ENCODE assay signal across 9 mouse cellular contexts in genomic region chr16:65820803-65821202, GRCm38 (mm10).
"Had no signal": no experiment of that assay in that cellular context is flagged by ENCODE, and none has a peak within 500 bp of the region (broad histone marks: within the 10 kb centered on the region; RNA-seq: fewer than 3 reads in every experiment).

No protein-coding gene starts in this region.

- H3K27me3 ChIP-seq: limb, embryonic 15.5 days; midbrain, embryonic 15.5 days had no signal

- H3K4me3 ChIP-seq: limb, embryonic 15.5 days; liver, embryonic 12.5 days; midbrain, embryonic 10.5 days; midbrain, embryonic 15.5 days; neural tube, embryonic 13.5 days had no signal

- H3K4me1 ChIP-seq: limb, embryonic 15.5 days; liver, embryonic 12.5 days had no signal

- H3K36me3 ChIP-seq: limb, embryonic 15.5 days; liver, embryonic 12.5 days; midbrain, embryonic 10.5 days; midbrain, embryonic 15.5 days; neural tube, embryonic 13.5 days had no signal

- ATAC-seq: intestine, postnatal 0 days; liver, embryonic 12.5 days; midbrain, embryonic 15.5 days had no signal

- H3K27ac ChIP-seq: limb, embryonic 15.5 days; liver, embryonic 12.5 days; midbrain, embryonic 10.5 days; midbrain, embryonic 15.5 days; neural tube, embryonic 13.5 days; stomach, postnatal 0 days had no signal

- H3K4me2 ChIP-seq: limb, embryonic 15.5 days; liver, embryonic 12.5 days; midbrain, embryonic 15.5 days; neural tube, embryonic 13.5 days had no signal

- H3K9me3 ChIP-seq: limb, embryonic 15.5 days; liver, embryonic 12.5 days; midbrain, embryonic 10.5 days; midbrain, embryonic 15.5 days; neural tube, embryonic 13.5 days had no signal

- H3K9ac ChIP-seq: limb, embryonic 15.5 days; liver, embryonic 12.5 days; midbrain, embryonic 15.5 days; neural tube, embryonic 13.5 days had no signal

- DNase-seq: kidney, postnatal 25 days; thymus, postnatal 14 days had no signal
